Mouse (Mus musculus) thymus, adult 2 months (tissue): ENCODE results near the gene Clcn6. TPM values are rescaled to one million over a fixed set of nuclear protein-coding genes. Genes with fewer than 3 reads are reported as not detected.
"Not testable (repeated sequence)": the region's sequence is repeated elsewhere in the genome, so short reads cannot be mapped to it uniquely, and the experiment has no call there.

Experiments
- DNase-seq: peaks from one replicate; pipeline ENCODE4 v3.0.0; 2021
- H3K27ac ChIP-seq: fragments of 200-500 bp; 2 replicates; pipeline ENCODE4 v1.5.1; 2012; ENCODE audit warnings: low read length, control low read depth; ENCODE audit not compliant: control insufficient read depth, insufficient read depth
- H3K27me3 ChIP-seq: fragments of 200-500 bp; 2 replicates; pipeline ENCODE4 v1.6.1; 2012; ENCODE audit warnings: mild to moderate bottlenecking, low read length, moderate library complexity, mixed read lengths; ENCODE audit not compliant: control insufficient read depth, insufficient read depth
- H3K36me3 ChIP-seq: fragments of 200-500 bp; 2 replicates; pipeline ENCODE4 v1.6.1; 2012; ENCODE audit warnings: mild to moderate bottlenecking, low read length, moderate library complexity; ENCODE audit not compliant: control insufficient read depth, insufficient read depth
- H3K4me1 ChIP-seq: fragments of 200-500 bp; replicated peaks from 2 replicates; pipeline ENCODE4 v1.6.1; 2012; ENCODE audit warnings: low read length; ENCODE audit not compliant: control insufficient read depth, insufficient read depth
- H3K4me3 ChIP-seq: fragments of 200-500 bp; 2 replicates; pipeline ENCODE4 v1.5.1; 2012; ENCODE audit warnings: mild to moderate bottlenecking, low read length, control low read depth, moderate library complexity; ENCODE audit not compliant: control insufficient read depth, insufficient read depth
- CTCF ChIP-seq: fragments of 200-500 bp; IDR thresholded peaks from 2 replicates; pipeline ENCODE4 v1.5.1; 2012; ENCODE audit warnings: mild to moderate bottlenecking, control low read depth, low read length, moderate library complexity, borderline replicate concordance; ENCODE audit not compliant: control insufficient read depth, poor library complexity, insufficient read depth; ENCODE audit errors: extremely low read depth
- POLR2A ChIP-seq: fragments of 200-500 bp; IDR thresholded peaks from 2 replicates; pipeline ENCODE4 v1.6.1; 2012; ENCODE audit warnings: mild to moderate bottlenecking, low read length, control low read depth, moderate library complexity; ENCODE audit not compliant: control insufficient read depth, poor library complexity, insufficient read depth; ENCODE audit errors: extremely low read depth
- WGBS: fragments of 180-500 bp; shearing (Covaris S2); methylation state at CpG from one replicate; pipeline ENCODE4 v1.1.7; 2018; 5-methylcytosine and 5-hydroxymethylcytosine counted together
- polyA plus RNA-seq: library from polyadenylated mRNA; depleted of rRNA; stranded (reverse); fragments of >200 nt; gene quantifications from 2 replicates; pipeline ENCODE4 v1.2.3, GENCODE M21; 2012

Gene Clcn6
- polyA plus RNA-seq, 1 experiment: 39.4 TPM

DNA sequence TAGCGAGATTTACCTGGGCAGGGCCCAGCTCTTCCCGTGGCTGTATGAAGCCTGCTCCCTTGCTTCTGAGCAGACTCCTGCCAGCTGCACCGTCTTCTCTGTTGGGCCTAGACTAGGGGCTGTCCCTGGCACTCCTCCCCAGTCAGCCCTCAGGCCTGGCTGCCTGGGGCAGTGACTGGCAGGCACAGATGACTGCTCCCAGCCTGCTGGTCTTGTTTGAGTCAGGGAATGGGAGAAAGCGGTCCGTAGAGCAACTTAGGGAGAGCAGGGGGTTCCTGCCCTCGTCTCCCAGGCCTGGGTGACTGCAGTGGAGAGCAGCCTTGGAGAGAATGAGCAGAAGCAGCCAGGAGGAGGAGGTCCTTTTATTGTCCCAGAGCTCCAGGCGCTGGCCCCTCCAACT is 17.6 kb upstream of the Clcn6 start:
- no peak for TF ChIP-seq CTCF
- no peak for TF ChIP-seq POLR2A
- no peak for DNase-seq
- H3K4me1 ChIP-seq: no peaks in the 10 kb centered on the region
- no peaks in the 10 kb centered on the region for H3K27me3 ChIP-seq
- peaks cover 10% of the 10 kb centered on the region; the same call in 1 of the 2 replicates for H3K36me3 ChIP-seq
- H3K4me3 ChIP-seq: no peak overlapping the region
- no peak overlapping the region for H3K27ac ChIP-seq
- WGBS: 96% methylated on average over 7 of the region's 7 CpGs

DNA sequence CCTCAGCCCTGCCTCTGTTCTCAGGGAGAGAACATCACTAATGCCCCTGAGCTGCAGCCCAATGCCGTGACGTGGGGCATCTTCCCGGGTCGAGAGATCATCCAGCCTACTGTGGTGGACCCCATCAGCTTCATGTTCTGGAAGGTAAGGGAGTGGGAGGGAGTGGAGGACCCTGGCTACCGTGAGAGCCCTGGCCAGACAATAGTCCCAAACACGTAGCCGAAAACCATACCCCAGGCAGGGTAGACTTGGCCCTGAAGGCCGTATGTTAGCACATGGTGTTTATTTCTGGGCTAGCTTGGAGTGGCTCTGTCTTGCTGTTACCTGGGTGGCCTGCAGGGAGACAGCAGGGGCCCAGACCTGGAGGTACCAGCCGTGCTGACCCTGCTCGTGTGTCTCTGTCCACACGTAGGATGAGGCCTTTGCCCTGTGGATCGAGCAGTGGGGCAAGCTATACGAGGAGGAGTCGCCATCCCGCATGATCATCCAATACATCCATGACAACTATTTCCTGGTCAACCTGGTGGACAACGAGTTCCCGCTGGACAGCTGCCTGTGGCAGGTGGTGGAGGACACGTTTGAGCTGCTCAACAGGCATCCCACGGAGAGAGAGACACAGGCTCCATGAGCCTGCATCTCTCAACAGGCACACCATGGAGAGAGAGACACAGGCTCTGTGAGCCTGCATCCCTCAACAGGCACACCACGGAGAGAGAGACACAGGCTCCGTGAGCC is 16.5 kb upstream of the Clcn6 start:
- Histone ChIP-seq H3K4me1 (no peaks in the 10 kb centered on the region), H3K4me3 (no peak overlapping the region), H3K36me3 (peaks cover 10% of the 10 kb centered on the region; the same call in 1 of the 2 replicates), H3K27ac (no peak overlapping the region), H3K27me3 (no peaks in the 10 kb centered on the region)
- no peak for TF ChIP-seq POLR2A
- no peak for TF ChIP-seq CTCF
- WGBS: 96% methylated on average over 21 of the region's 21 CpGs
- DNase-seq: no peak

DNA sequence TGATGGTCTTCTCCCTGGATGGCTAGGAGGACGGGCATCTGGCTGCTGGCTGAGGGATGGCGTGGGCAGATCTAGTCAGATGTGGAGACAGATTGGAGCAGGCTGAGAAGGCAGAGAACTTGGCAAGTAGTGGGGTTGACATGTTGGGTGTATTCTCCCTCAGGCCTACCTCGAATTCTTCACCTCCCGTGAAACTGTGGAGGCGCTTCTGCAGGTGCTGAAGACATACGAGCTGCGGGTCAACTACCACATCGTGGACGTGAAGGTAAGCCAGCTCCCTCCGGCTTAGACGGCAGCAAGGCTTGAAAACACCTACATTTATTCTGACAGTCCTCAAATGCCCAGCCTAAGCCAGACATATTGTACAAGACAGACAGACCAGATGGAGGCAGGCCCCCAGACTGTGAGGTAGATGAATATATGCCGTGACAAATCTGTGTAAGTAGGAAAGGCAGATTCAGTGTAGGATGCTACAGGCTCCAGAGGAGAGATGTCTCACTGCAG is 14.8 kb upstream of the Clcn6 start:
- TF ChIP-seq POLR2A (no peak), CTCF (no peak)
- Histone ChIP-seq H3K4me1 (no peaks in the 10 kb centered on the region), H3K27me3 (no peaks in the 10 kb centered on the region), H3K27ac (no peak overlapping the region), H3K36me3 (peaks cover 10% of the 10 kb centered on the region), H3K4me3 (no peak overlapping the region)
- 97% methylated on average over 12 of the region's 12 CpGs for WGBS
- DNase-seq: no peak

DNA sequence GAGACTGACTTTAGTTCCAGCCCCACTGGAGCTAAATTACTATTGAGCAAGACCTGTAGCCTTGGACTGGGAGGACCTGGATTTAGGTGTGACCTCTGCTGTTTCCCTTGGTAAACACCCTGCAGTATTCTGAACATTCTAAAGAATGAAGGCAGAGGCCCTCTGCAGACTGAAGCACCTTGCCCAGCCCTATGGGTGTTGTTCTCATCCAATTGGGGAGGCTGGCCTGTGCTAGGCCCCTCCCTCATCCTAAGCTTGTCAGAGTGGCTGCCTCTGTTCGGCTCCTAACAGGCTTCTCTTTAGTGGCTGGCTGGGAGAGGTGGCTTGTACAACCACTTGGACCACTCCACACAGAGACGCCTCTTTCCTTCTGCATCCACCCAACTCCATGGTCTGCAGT is 14.4 kb upstream of the Clcn6 start:
- H3K4me1 ChIP-seq: no peaks in the 10 kb centered on the region
- H3K4me3 ChIP-seq: no peak overlapping the region
- H3K36me3 ChIP-seq: peaks cover 10% of the 10 kb centered on the region
- no peak overlapping the region for H3K27ac ChIP-seq
- H3K27me3 ChIP-seq: no peaks in the 10 kb centered on the region
- 95% methylated on average over 2 of the region's 2 CpGs for WGBS
- no peak for DNase-seq
- no peak for TF ChIP-seq CTCF
- TF ChIP-seq POLR2A: no peak

DNA sequence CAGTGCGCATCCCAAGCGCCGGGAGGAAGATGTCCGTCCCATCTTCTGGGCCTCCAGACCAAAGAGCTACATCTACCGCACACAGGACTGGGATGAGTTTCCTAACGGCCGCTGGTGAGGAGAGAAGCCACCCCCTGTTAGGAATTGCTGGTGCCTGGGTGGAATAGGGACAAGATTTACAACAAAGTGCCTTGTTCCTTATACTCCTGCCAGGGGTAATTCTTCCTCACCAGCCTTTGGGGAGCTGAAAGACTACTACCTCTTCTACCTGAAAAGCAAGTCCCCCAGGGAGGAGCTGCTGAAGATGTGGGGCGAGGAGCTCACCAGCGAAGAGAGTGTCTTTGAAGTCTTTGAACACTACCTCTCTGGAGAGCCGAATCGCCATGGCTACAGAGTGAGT is 13.3 kb upstream of the Clcn6 start:
- no peak for DNase-seq
- TF ChIP-seq CTCF (no peak), POLR2A (no peak)
- Histone ChIP-seq H3K27ac (no peak overlapping the region), H3K4me1 (no peaks in the 10 kb centered on the region), H3K4me3 (no peak overlapping the region), H3K27me3 (no peaks in the 10 kb centered on the region), H3K36me3 (peaks cover 10% of the 10 kb centered on the region)
- 95% methylated on average over 11 of the region's 11 CpGs for WGBS

DNA sequence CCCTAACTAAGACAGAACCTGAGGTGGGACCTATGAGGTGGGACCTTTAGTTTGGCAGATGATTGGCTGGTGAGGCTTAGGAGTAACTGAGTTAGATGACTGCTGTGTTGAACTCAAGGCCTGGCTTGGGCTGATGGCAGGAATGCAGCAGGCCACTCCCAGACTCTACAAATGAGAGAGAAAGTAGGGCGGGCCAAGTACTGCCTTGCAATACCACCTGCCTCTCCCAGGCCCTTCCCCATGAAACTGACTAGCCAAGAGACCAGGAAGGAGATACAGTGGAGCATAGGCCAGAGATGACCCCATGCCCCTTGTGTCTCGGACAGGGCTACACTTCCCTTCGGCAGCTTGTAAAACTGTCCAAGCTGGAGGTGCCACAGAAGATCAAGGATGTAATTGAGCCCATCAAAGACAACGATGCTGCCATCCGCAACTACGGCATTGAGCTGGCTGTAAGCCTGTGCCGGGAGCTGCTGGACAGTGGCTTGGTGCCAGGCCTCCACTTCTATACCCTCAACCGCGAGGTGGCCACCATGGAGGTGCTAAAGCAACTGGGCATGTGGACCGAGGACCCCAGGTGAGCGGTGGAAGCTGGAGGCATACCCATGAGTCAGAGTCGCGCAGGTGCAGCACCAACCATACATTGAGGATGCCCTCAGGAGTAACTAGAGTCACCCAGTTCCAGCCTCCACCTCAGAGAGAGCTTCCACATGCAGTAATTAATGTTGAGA is 12.6 kb upstream of the Clcn6 start:
- no peak overlapping the region for H3K27ac ChIP-seq
- 96% methylated on average over 13 of the region's 13 CpGs for WGBS
- no peak for DNase-seq
- H3K4me3 ChIP-seq: no peak overlapping the region
- peaks cover 10% of the 10 kb centered on the region for H3K36me3 ChIP-seq
- no peaks in the 10 kb centered on the region for H3K27me3 ChIP-seq
- no peaks in the 10 kb centered on the region for H3K4me1 ChIP-seq
- no peak for TF ChIP-seq CTCF
- TF ChIP-seq POLR2A: no peak

DNA sequence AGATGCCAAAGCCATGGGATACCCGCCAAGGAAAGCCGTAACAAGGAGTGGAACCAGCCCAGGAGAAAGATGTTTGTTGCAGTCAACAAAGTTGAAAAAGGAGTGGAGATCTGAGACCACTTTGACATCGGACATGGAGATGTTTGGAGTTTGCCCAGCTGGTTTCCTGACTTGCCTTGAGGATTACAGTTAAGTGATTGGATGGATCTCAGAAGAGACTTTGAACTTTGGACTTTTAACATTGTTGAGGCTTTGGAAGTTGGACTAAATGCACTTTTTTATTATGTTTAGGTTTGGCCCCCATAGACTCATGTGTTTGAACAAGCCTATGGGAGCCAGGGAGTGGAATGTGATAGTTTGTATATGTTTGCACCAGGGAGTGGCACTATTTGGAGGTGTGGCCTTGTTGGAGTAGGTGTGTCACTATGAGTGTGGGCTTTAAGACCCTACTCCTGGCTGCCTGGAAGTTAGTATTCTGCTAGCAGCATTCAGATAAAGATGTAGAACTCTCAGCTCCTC is 11.8 kb upstream of the Clcn6 start:
- not testable (repeated sequence) for DNase-seq, H3K27ac ChIP-seq, H3K36me3 ChIP-seq, H3K4me1 ChIP-seq, H3K4me3 ChIP-seq, H3K27me3 ChIP-seq
- WGBS: 97% methylated on average over 3 of the region's 3 CpGs
